Mouse (Mus musculus): ENCODE measurements at regions not wholly inside any gene's neighbourhood (a gene's known extent, or its start where the extent isn't known, plus 50 kb on each side); places are given as distances from the start of the nearest gene placed in this dataset.
A peak's percentile ranks its signal among the peaks of the same experiment; 100 is the strongest.

GRCm38 (mm10) chr15:51248034-51248788 lies 2636.5 kb upstream of the Gm7489 start:
- Histone ChIP-seq H3K79me2 (ENCODE audit: control insufficient read depth, insufficient read depth, low read length, poor library complexity) (no peaks in the 10 kb centered on the region), H3K36me3 (ENCODE audit: control insufficient read depth in 1 of 2, insufficient read depth in 2 of 2, low read length in 2 of 2) (peaks cover 0 to 1% of the 10 kb centered on the region in 2 experiments; a peak in 1 of 4 replicates), H3K27ac (ENCODE audit: control insufficient read depth, low read depth, low read length) (no peak overlapping the region), H3K9me3 (replicated peaks; ENCODE audit: insufficient read depth, low read length) (no peaks in the 10 kb centered on the region), H3K9ac (ENCODE audit: control insufficient read depth, low read depth, low read length, poor library complexity, severe bottlenecking) (no peak overlapping the region), H3K4me3 (ENCODE audit: control insufficient read depth in 1 of 2, insufficient read depth in 1 of 2, low read depth in 2 of 2, low read length in 2 of 2) (peak overlapping the region; percentile 6 to 17; a peak in 1 of 4 replicates), H3K4me1 (ENCODE audit: control insufficient read depth in 1 of 2, insufficient read depth in 2 of 2, low read length in 2 of 2) (peaks cover 1 to 9% of the 10 kb centered on the region in 2 experiments; a peak in 2 of 4 replicates), H3K27me3 (ENCODE audit: control insufficient read depth in 1 of 2, insufficient read depth in 2 of 2, low read length in 2 of 2) (no peaks in the 10 kb centered on the region)
- DNase-seq (ENCODE audit: low read depth, low spot score) = no peak
- no peak for TF ChIP-seq MYB (IDR thresholded peaks at IDR 0.05; ENCODE audit: low read depth, low read length)
- TF ChIP-seq ZNF384 (IDR thresholded peaks at IDR 0.05; ENCODE audit: low read depth, low read length) = no peak
- no peak for TF ChIP-seq ZMIZ1 (IDR thresholded peaks at IDR 0.05; ENCODE audit: low read depth, low read length)
- TF ChIP-seq CTCF (IDR thresholded peaks at IDR 0.05 in 2 of 3, conservative IDR thresholded peaks at IDR 0.05 in 1 of 3; ENCODE audit: control insufficient read depth in 1 of 3, insufficient read depth in 1 of 3, low read depth in 2 of 3, low read length in 3 of 3, poor library complexity in 1 of 3, severe bottlenecking in 1 of 3) = no peak
- TF ChIP-seq JUND (IDR thresholded peaks at IDR 0.05; ENCODE audit: low read depth, low read length) = no peak
- TF ChIP-seq POLR2A (IDR thresholded peaks at IDR 0.05; ENCODE audit: control insufficient read depth in 1 of 2, insufficient read depth in 1 of 2, low read depth in 1 of 2, low read length in 2 of 2, poor library complexity in 1 of 2) = no peak
- no peak for TF ChIP-seq NRF1 (IDR thresholded peaks at IDR 0.05; ENCODE audit: insufficient read depth, low read depth, low read length, poor library complexity, severe bottlenecking)
- TF ChIP-seq GABPA (IDR thresholded peaks at IDR 0.05; ENCODE audit: low read depth, low read length) = no peak

GRCm38 (mm10) chr15:51248789-51249040 lies 2636.0 kb upstream of the Gm7489 start:
- no peak for DNase-seq (ENCODE audit: low read depth, low spot score)
- Histone ChIP-seq H3K79me2 (ENCODE audit: control insufficient read depth, insufficient read depth, low read length, poor library complexity) (no peaks in the 10 kb centered on the region), H3K4me1 (ENCODE audit: control insufficient read depth in 1 of 2, insufficient read depth in 2 of 2, low read length in 2 of 2) (peaks cover 3 to 9% of the 10 kb centered on the region in 2 experiments; a peak in 2 of 4 replicates), H3K27ac (ENCODE audit: control insufficient read depth, low read depth, low read length) (no peak overlapping the region), H3K9me3 (replicated peaks; ENCODE audit: insufficient read depth, low read length) (no peaks in the 10 kb centered on the region), H3K4me3 (ENCODE audit: control insufficient read depth in 1 of 2, insufficient read depth in 1 of 2, low read depth in 2 of 2, low read length in 2 of 2) (peak overlapping the region; percentile 6 to 17; a peak in 2 of 4 replicates), H3K27me3 (ENCODE audit: control insufficient read depth in 1 of 2, insufficient read depth in 2 of 2, low read length in 2 of 2) (no peaks in the 10 kb centered on the region), H3K36me3 (ENCODE audit: control insufficient read depth in 1 of 2, insufficient read depth in 2 of 2, low read length in 2 of 2) (peaks cover 0 to 2% of the 10 kb centered on the region in 2 experiments; a peak in 1 of 4 replicates), H3K9ac (ENCODE audit: control insufficient read depth, low read depth, low read length, poor library complexity, severe bottlenecking) (no peak overlapping the region)
- TF ChIP-seq MAFK (IDR thresholded peaks at IDR 0.05; ENCODE audit: borderline replicate concordance, low read depth, low read length) (no peak), ZKSCAN1 (IDR thresholded peaks at IDR 0.05; ENCODE audit: low read depth, low read length) (no peak), EP300 (IDR thresholded peaks at IDR 0.05; ENCODE audit: low read depth in 1 of 2, low read length in 2 of 2) (no peak; a peak in 1 of 4 replicates), NRF1 (IDR thresholded peaks at IDR 0.05; ENCODE audit: insufficient read depth, low read depth, low read length, poor library complexity, severe bottlenecking) (no peak), SMC3 (IDR thresholded peaks at IDR 0.05; ENCODE audit: low read depth, low read length) (no peak), GATA1 (IDR thresholded peaks at IDR 0.05; ENCODE audit: low read depth, low read length) (no peak), ZC3H11A (IDR thresholded peaks at IDR 0.05; ENCODE audit: low read depth, low read length) (no peak), KAT2A (conservative IDR thresholded peaks at IDR 0.05; ENCODE audit: low read depth, low read length) (no peak), E2F4 (IDR thresholded peaks at IDR 0.05; ENCODE audit: borderline replicate concordance, low read depth, low read length) (no peak)
